Mouse (Mus musculus) liver, adult 2 months (tissue): ENCODE data around the gene Gzmf. TPM values are rescaled to one million over a fixed set of nuclear protein-coding genes. Genes with fewer than 3 reads are reported as not detected.
"Not testable (repeated sequence)": the region's sequence is repeated elsewhere in the genome, so short reads cannot be mapped to it uniquely, and the experiment has no call there.

ENCODE experiments used
- DNase-seq: peaks from one replicate; pipeline ENCODE4 v3.0.0-alpha.2; 2011; ENCODE audit warnings: low read depth, low spot score; ENCODE audit errors: extremely low read depth
- H3K27ac ChIP-seq: fragments of 200-500 bp; replicated peaks from 2 replicates; pipeline ENCODE4 v1.5.1; 2012; ENCODE audit warnings: low read depth, mild to moderate bottlenecking, control low read depth, inconsistent platforms, low read length; ENCODE audit not compliant: insufficient read depth
- H3K27me3 ChIP-seq: fragments of 200-500 bp; 2 replicates; pipeline ENCODE4 v1.6.1; 2012; ENCODE audit warnings: mild to moderate bottlenecking, moderate library complexity, low read length, inconsistent platforms; ENCODE audit not compliant: control insufficient read depth, insufficient read depth
- H3K36me3 ChIP-seq: fragments of 200-500 bp; 2 replicates; pipeline ENCODE4 v1.6.1; 2012; ENCODE audit warnings: low read length, inconsistent platforms; ENCODE audit not compliant: control insufficient read depth, insufficient read depth
- H3K4me1 ChIP-seq: fragments of 200-500 bp; 2 replicates; pipeline ENCODE4 v1.6.1; 2011; ENCODE audit warnings: low read length; ENCODE audit not compliant: control insufficient read depth, insufficient read depth
- H3K4me3 ChIP-seq: fragments of 200-500 bp; 2 replicates; pipeline ENCODE4 v1.5.1; 2011; ENCODE audit warnings: low read depth, mild to moderate bottlenecking, control low read depth, low read length, moderate library complexity; ENCODE audit not compliant: insufficient read depth
- H3K79me2 ChIP-seq: fragments of 200-500 bp; 2 replicates; pipeline ENCODE4 v1.6.1; 2012; ENCODE audit warnings: inconsistent platforms, mild to moderate bottlenecking, low read length, moderate library complexity; ENCODE audit not compliant: control insufficient read depth, insufficient read depth
- H3K9ac ChIP-seq: fragments of 200-500 bp; 2 replicates; pipeline ENCODE4 v1.6.1; 2012; ENCODE audit warnings: low read depth, mild to moderate bottlenecking, control low read depth, inconsistent platforms, low read length
- CTCF ChIP-seq: fragments of 200-500 bp; IDR thresholded peaks from 2 replicates; pipeline ENCODE4 v1.5.1; 2011; ENCODE audit warnings: low read depth, low read length, control low read depth
- POLR2A ChIP-seq: fragments of 200-500 bp; IDR thresholded peaks from 2 replicates; pipeline ENCODE4 v1.6.1; 2011; ENCODE audit warnings: low read length, control low read depth; ENCODE audit not compliant: insufficient read depth; ENCODE audit errors: extremely low read depth
- WGBS: fragments of 180-500 bp; shearing (Covaris S2); methylation state at CpG from one replicate; pipeline ENCODE4 v1.1.7; 2018; 5-methylcytosine and 5-hydroxymethylcytosine counted together
- polyA plus RNA-seq: library from polyadenylated mRNA; depleted of rRNA; stranded (reverse); fragments of >200 nt; gene quantifications from 2 replicates; pipeline ENCODE4 v1.2.3, GENCODE M21; 2012; rRNA removed
- total RNA-seq: library from RNA; depleted of rRNA; stranded (reverse); fragments of >200 nt; gene quantifications from 2 replicates; pipeline ENCODE4 v1.2.3, GENCODE M21; 2014; rRNA removed

Gene Gzmf
- total and polyA plus RNA-seq, 2 experiments: not detected

DNA sequence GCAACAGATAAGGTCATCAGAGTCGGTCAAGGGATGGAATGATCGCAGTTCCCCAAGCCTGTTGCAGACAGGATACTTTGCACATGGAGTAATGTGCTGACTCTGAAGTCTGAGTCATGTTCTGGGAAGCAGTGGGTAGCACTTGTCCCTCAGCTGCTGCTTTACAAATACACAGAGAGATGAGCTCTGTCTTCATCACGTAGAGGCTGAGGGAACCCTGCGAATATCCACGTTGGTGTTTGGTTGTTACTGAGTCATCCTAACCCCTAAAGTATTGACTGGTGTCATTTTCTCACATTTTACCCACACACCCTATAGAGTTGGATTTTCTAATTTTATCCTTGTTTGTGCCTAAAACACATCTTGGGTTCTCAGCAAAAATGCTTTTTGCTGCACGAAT lies 43.2 kb downstream of the Gzmf start:
- Histone ChIP-seq H3K4me1 (no peaks in the 10 kb centered on the region), H3K9ac (no peak overlapping the region), H3K79me2 (no peaks in the 10 kb centered on the region), H3K27me3 (no peaks in the 10 kb centered on the region), H3K36me3 (no peaks in the 10 kb centered on the region), H3K4me3 (no peak overlapping the region), H3K27ac (no peak overlapping the region)
- TF ChIP-seq CTCF (no peak), POLR2A (no peak)
- DNase-seq: no peak
- WGBS: 63% methylated on average over 6 of the region's 6 CpGs

GRCm38 (mm10) chr14:56162109-56162508 lies 49.1 kb downstream of the Gzmf start:
- no peak overlapping the region for H3K4me3 ChIP-seq
- H3K36me3 ChIP-seq: no peaks in the 10 kb centered on the region
- no peak for DNase-seq
- H3K79me2 ChIP-seq: no peaks in the 10 kb centered on the region
- no peaks in the 10 kb centered on the region for H3K4me1 ChIP-seq
- H3K9ac ChIP-seq: no peak overlapping the region
- H3K27me3 ChIP-seq: no peaks in the 10 kb centered on the region
- no peak overlapping the region for H3K27ac ChIP-seq
- 88% methylated on average over 2 of the region's 2 CpGs for WGBS
- no peak for TF ChIP-seq POLR2A
- TF ChIP-seq CTCF: no peak

DNA sequence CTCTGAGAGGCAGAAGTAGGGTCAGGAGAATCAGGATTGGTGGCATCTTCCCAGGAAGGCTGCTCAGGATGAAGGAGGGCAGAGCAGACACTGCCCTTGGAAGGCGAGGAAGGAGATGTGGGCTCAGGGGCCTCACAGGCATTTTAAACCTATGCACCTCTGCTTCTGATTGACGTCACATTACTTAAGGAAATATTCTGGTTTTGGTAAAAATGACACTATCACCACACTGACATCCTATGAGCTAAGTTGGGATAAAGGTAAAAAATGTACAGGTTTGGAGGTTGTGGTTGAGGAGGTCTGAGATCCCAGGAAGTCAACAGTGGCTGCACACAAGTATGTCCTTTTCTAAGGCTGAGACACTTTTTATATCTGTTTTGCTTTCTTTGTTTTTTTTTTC lies 51.7 kb downstream of the Gzmf start, which contains the start of gene Gzmg:
Gzmg (minus strand) TSS at position 101 of the 400 bp plus-strand sequence.
- not testable (repeated sequence) for H3K4me1 ChIP-seq, DNase-seq, H3K4me3 ChIP-seq, H3K9ac ChIP-seq, H3K36me3 ChIP-seq, H3K79me2 ChIP-seq, H3K27ac ChIP-seq, H3K27me3 ChIP-seq
- 75% methylated on average over 2 of the region's 2 CpGs for WGBS

- no peaks in the 10 kb centered on the region for H3K27me3 ChIP-seq
- H3K4me1 ChIP-seq: no peaks in the 10 kb centered on the region
- no peak overlapping the region for H3K27ac ChIP-seq
- no peak for DNase-seq
- no peak overlapping the region for H3K9ac ChIP-seq
- H3K36me3 ChIP-seq: no peaks in the 10 kb centered on the region
- 65% methylated on average over 2 of the region's 2 CpGs for WGBS
- no peaks in the 10 kb centered on the region for H3K79me2 ChIP-seq
- no peak for TF ChIP-seq CTCF
- TF ChIP-seq POLR2A: no peak
- no peak overlapping the region for H3K4me3 ChIP-seq
These were observed 55.9 kb downstream of the Gzmf start for GRCm38 (mm10) chr14:56155340-56155739.

Other genes with a start within 250 kb of the Gzmf start
- not detected in 2 replicates for gene Mcpt1, start 193.4 kb downstream of the Gzmf start, total RNA-seq
- not detected in 2 replicates for gene Mcpt1, start 193.4 kb downstream of the Gzmf start, polyA plus RNA-seq
- gene Mcpt9, start 180.9 kb downstream of the Gzmf start, total RNA-seq: not detected in 2 replicates
- gene Mcpt9, start 180.9 kb downstream of the Gzmf start, polyA plus RNA-seq: not detected in 2 replicates
- gene Mcpt2, start 169.4 kb downstream of the Gzmf start, total RNA-seq: not detected in 2 replicates
- gene Mcpt2, start 169.4 kb downstream of the Gzmf start, polyA plus RNA-seq: not detected in 2 replicates
- not detected in 2 replicates for gene Mcpt4, start 149.1 kb downstream of the Gzmf start, total RNA-seq
- gene Mcpt4, start 149.1 kb downstream of the Gzmf start, polyA plus RNA-seq: not detected in 2 replicates
- gene Mcpt8, start 126.1 kb downstream of the Gzmf start, total RNA-seq: not detected in 2 replicates
- not detected in 2 replicates for gene Mcpt8, start 126.1 kb downstream of the Gzmf start, polyA plus RNA-seq
- gene Ctsg, start 108.8 kb downstream of the Gzmf start, total RNA-seq: not detected in 2 replicates
- not detected in 2 replicates for gene Ctsg, start 108.8 kb downstream of the Gzmf start, polyA plus RNA-seq
- gene Gzme, start 90.8 kb downstream of the Gzmf start, total RNA-seq: not detected in 2 replicates
- gene Gzme, start 90.8 kb downstream of the Gzmf start, polyA plus RNA-seq: not detected in 2 replicates
- not detected in 2 replicates for gene Gzmd, start 78.8 kb downstream of the Gzmf start, total RNA-seq
- not detected in 2 replicates for gene Gzmd, start 78.8 kb downstream of the Gzmf start, polyA plus RNA-seq
- not detected in 2 replicates for gene Gzmg, start 51.8 kb downstream of the Gzmf start, total RNA-seq
- gene Gzmg, start 51.8 kb downstream of the Gzmf start, polyA plus RNA-seq: not detected in 2 replicates
- gene Gzmn, start 36.8 kb downstream of the Gzmf start, total RNA-seq: not detected in 2 replicates
- gene Gzmn, start 36.8 kb downstream of the Gzmf start, polyA plus RNA-seq: not detected in 2 replicates
- gene Gzmc, start 23.2 kb upstream of the Gzmf start, total RNA-seq: 0.28 TPM in 1 of 2 replicates, not detected in the other
- not detected in 2 replicates for gene Gzmc, start 23.2 kb upstream of the Gzmf start, polyA plus RNA-seq
- 0.34 and 1.0 TPM in 2 replicates for gene Gzmb, start 50.8 kb upstream of the Gzmf start, total RNA-seq
- gene Gzmb, start 50.8 kb upstream of the Gzmf start, polyA plus RNA-seq: 0.27 and 0.49 TPM in 2 replicates
- not detected in 2 replicates for gene Atp12a, start 153.7 kb upstream of the Gzmf start, total RNA-seq
- 0.04 TPM in 1 of 2 replicates, not detected in the other for gene Atp12a, start 153.7 kb upstream of the Gzmf start, polyA plus RNA-seq
- gene Rnf17, start 191.2 kb upstream of the Gzmf start, total RNA-seq: 0.07 and 0.18 TPM in 2 replicates
- not detected in 2 replicates for gene Rnf17, start 191.2 kb upstream of the Gzmf start, polyA plus RNA-seq